Mouse (Mus musculus) ES-E14 (cell line): Measurements from ENCODE around the gene Gm17720. TPM values are rescaled to one million over a fixed set of nuclear protein-coding genes. Genes with fewer than 3 reads are reported as not detected.

ENCODE experiments used
- DNase-seq: peaks from one replicate; pipeline ENCODE4 v3.0.0-alpha.2; 2013; ENCODE audit warnings: low read depth, low spot score
- H3K27ac ChIP-seq: 2 replicates; pipeline ENCODE4 v1.5.1; 2012; ENCODE audit warnings: low read depth, mild to moderate bottlenecking, low read length, moderate library complexity, mixed read lengths; ENCODE audit not compliant: poor library complexity, insufficient read depth, severe bottlenecking
- H3K36me3 ChIP-seq: 2 replicates; pipeline ENCODE4 v1.6.1; 2012; ENCODE audit warnings: mild to moderate bottlenecking, low read length, moderate library complexity, mixed read lengths; ENCODE audit not compliant: control insufficient read depth, poor library complexity, insufficient read depth, severe bottlenecking
- H3K4me1 ChIP-seq, 2 experiments: fragments of 150-350 bp in 1 of 2; sonication (generic) in 1 of 2; 2 replicates each; pipeline ENCODE4 v1.6.1; 2012; ENCODE audit warnings: low read length in 2 of 2, mild to moderate bottlenecking in 1 of 2, mixed read lengths in 1 of 2; ENCODE audit not compliant: control insufficient read depth in 2 of 2, insufficient read depth in 2 of 2, poor library complexity in 1 of 2
- H3K4me3 ChIP-seq, 2 experiments: fragments of 150-350 bp in 1 of 2; sonication (generic) in 1 of 2; 2 replicates each; pipeline ENCODE4 v1.5.1; 2012; ENCODE audit warnings: low read length in 2 of 2, low read depth in 1 of 2, mild to moderate bottlenecking in 1 of 2, mixed read lengths in 1 of 2; ENCODE audit not compliant: insufficient read depth in 1 of 2, poor library complexity in 1 of 2, severe bottlenecking in 1 of 2
- H3K9ac ChIP-seq: 2 replicates; pipeline ENCODE4 v1.6.1; 2012; ENCODE audit warnings: low read depth, mild to moderate bottlenecking, low read length, mixed read lengths; ENCODE audit not compliant: poor library complexity, insufficient read depth, severe bottlenecking
- H3K9me3 ChIP-seq: fragments of 150-350 bp; sonication (generic); 2 replicates; pipeline ENCODE4 v1.6.1; 2012; ENCODE audit warnings: low read depth, mild to moderate bottlenecking, low read length; ENCODE audit not compliant: control insufficient read depth, insufficient read depth
- CHD2 ChIP-seq: IDR thresholded peaks from 2 replicates; pipeline ENCODE4 v1.6.1; 2014; ENCODE audit warnings: mild to moderate bottlenecking, low read depth, low read length, inconsistent platforms
- HCFC1 ChIP-seq: IDR thresholded peaks from 2 replicates; pipeline ENCODE4 v1.6.1; 2012; ENCODE audit warnings: low read length, inconsistent platforms, borderline replicate concordance; ENCODE audit not compliant: insufficient read depth
- MAFK ChIP-seq: IDR thresholded peaks from 2 replicates; pipeline ENCODE4 v1.6.1; 2014; ENCODE audit warnings: mild to moderate bottlenecking, low read depth, low read length, inconsistent platforms; ENCODE audit not compliant: insufficient read depth
- ZC3H11A ChIP-seq: IDR thresholded peaks from 2 replicates; pipeline ENCODE4 v1.6.1; 2012; ENCODE audit warnings: low read depth, mild to moderate bottlenecking, inconsistent platforms, low read length, borderline replicate concordance
- ZNF384 ChIP-seq: IDR thresholded peaks from 2 replicates; pipeline ENCODE4 v1.6.1; 2012; ENCODE audit warnings: low read depth, low read length, inconsistent platforms
- in situ Hi-C, 2 experiments: fragments of 600-800 bp; cut with MboI; formaldehyde crosslinking; loops; one replicate each; pipeline ENCODE4 v1.15.1; 2025; ENCODE audit warnings: low sequenced_read_pairs in 2 of 2, inconsistent platforms in 1 of 2; ENCODE audit not compliant: unreplicated experiment in 2 of 2
- total RNA-seq: library from RNA; depleted of rRNA; stranded (reverse); fragments of 300-350 nt; gene quantifications from 2 replicates; pipeline ENCODE4 v1.2.3, GENCODE M21; 2012

The Gm17720 gene
- total RNA-seq, 1 experiment: not detected

DNA sequence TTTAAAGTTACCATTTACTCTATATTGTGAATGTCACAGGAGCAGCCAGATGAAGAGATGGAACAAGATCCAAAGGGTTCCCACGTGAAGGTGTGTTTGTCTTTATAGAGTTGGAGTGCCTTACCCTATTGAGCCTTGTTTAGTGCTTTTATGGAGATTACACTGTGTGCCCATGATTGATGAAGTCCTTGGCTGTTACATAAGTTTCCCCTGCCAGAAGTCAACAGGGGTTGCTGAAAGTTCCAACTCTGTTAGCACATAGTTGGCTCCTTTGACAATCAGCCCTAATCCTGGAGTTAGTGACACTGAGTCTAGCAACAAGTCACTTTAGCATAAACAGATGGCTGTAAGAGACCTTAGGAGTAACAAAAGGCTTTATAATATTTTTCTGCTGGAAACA, 10.7 kb downstream of the Gm17720 start:
- DNase-seq: no peak
- peaks cover 11% of the 10 kb centered on the region for H3K36me3 ChIP-seq
- H3K4me3 ChIP-seq: no peak overlapping the region
- no peaks in the 10 kb centered on the region for H3K4me1 ChIP-seq
- in situ Hi-C loops: no loop called here
- H3K27ac ChIP-seq: no peak overlapping the region
- H3K9ac ChIP-seq: no peak overlapping the region
- H3K9me3 ChIP-seq: no peaks in the 10 kb centered on the region
- TF ChIP-seq CHD2: no peak
- TF ChIP-seq ZC3H11A: no peak
- no peak for TF ChIP-seq HCFC1
- no peak for TF ChIP-seq ZNF384

- peaks cover 0 to 2% of the 10 kb centered on the region in 2 experiments; a peak in 1 of 4 replicates for H3K4me1 ChIP-seq
- H3K36me3 ChIP-seq: peaks cover 10% of the 10 kb centered on the region
- H3K4me3 ChIP-seq: no peak overlapping the region
- DNase-seq: no peak
- no peak for TF ChIP-seq MAFK
- no peak for TF ChIP-seq HCFC1
- TF ChIP-seq ZNF384: no peak
- no peak for TF ChIP-seq CHD2
- TF ChIP-seq ZC3H11A: no peak
- no peak overlapping the region for H3K9ac ChIP-seq
- H3K27ac ChIP-seq: no peak overlapping the region
- no peaks in the 10 kb centered on the region for H3K9me3 ChIP-seq
- in situ Hi-C loops: no loop called here
Observed at GRCm38 (mm10) chr8:110082416-110083105, 20.0 kb downstream of the Gm17720 start.

- H3K4me1 ChIP-seq: peaks cover 0 to 2% of the 10 kb centered on the region in 2 experiments; a peak in 1 of 4 replicates
- no peak within 1 kb of the TSS for H3K27ac ChIP-seq
- no peaks in the 10 kb centered on the region for H3K9me3 ChIP-seq
- no peak for TF ChIP-seq ZC3H11A
- no peak for TF ChIP-seq MAFK
- no peak for TF ChIP-seq HCFC1
- no peak for TF ChIP-seq ZNF384
- no peak for TF ChIP-seq CHD2
- H3K9ac ChIP-seq: peak within 1 kb of the TSS; percentile 80
- peaks cover 6% of the 10 kb centered on the region for H3K36me3 ChIP-seq
- in situ Hi-C loops: no loop called here
- H3K4me3 ChIP-seq: peak within 1 kb of the TSS; percentile 81 to 94
- DNase-seq: no peak
Observed at GRCm38 (mm10) chr8:110079282-110080221, 23.0 kb downstream of the Gm17720 start, which contains the start of gene Zfp612. Gene Zfp612 (plus strand): TSS chr8:110079746.

DNA sequence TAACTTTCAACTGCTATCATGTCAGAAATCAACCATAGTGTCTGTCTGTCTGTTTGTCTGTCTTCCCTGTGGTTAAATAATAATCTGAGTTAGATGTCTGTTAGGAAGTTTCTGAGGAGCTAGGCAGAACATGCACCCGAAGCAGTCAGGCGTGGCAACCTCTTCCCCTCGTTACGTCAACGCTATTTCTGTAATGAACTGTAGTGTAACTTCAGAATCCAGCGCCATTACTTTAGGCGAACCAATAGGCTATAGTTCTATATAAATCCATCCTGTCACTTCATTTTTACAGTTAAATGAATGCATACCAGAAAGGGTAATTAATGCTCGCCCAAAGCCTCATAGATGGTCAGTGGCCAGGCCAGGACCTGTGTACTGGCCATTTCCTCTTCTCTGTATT, 28.1 kb downstream of the Gm17720 start:
- Histone ChIP-seq H3K9ac (no peak overlapping the region), H3K36me3 (no peaks in the 10 kb centered on the region), H3K27ac (no peak overlapping the region), H3K4me1 (peaks cover 0 to 2% of the 10 kb centered on the region in 2 experiments; a peak in 1 of 4 replicates), H3K9me3 (no peaks in the 10 kb centered on the region), H3K4me3 (no peak overlapping the region)
- in situ Hi-C loops: no loop called here
- DNase-seq: no peak
- TF ChIP-seq ZNF384 (no peak), CHD2 (no peak), MAFK (no peak)
